Mouse (Mus musculus): Measurements from ENCODE around the gene S100z. TPM values are rescaled to one million over a fixed set of nuclear protein-coding genes. Genes with fewer than 3 reads are reported as not detected.

The S100z gene
- polyA plus RNA-seq, 1 experiment from 2014 or later: not detected

DNA sequence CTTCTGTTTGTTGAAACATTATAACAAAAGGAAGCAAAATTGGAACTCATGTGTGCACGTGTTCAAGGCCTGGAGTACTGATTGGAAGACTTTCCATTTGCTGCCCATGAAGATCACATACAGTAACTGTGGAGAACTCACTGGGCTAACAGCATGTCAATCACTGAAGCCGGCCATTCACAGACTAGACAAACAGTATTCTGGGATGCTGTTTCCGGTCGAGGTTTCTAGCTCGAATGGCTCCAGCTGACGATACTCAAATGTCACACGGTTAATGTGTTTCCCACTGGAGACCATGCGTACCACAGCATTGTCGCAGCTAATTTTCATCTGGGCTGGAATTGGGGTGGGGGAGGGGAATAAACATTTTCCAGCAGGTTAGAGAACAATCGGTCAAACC, 46.8 kb downstream of the S100z start:
- no peak overlapping the region for H3K4me3 ChIP-seq (ENCODE audit: low read length)
- no peak overlapping the region for H3K9ac ChIP-seq (ENCODE audit: low read depth, low read length)
- H3K4me1 ChIP-seq (ENCODE audit: control insufficient read depth, insufficient read depth, low read depth, low read length): no peaks in the 10 kb centered on the region
- no peaks in the 10 kb centered on the region for H3K36me3 ChIP-seq (ENCODE audit: control insufficient read depth, insufficient read depth, low read length)
- no peak overlapping the region for H3K4me2 ChIP-seq (ENCODE audit: low read length)
- no peaks in the 10 kb centered on the region for H3K9me3 ChIP-seq (ENCODE audit: control insufficient read depth, low read length)
- H3K27me3 ChIP-seq (replicated peaks; ENCODE audit: control insufficient read depth, insufficient read depth, low read length): no peaks in the 10 kb centered on the region
- no peak overlapping the region for H3K27ac ChIP-seq (ENCODE audit: low read depth, low read length)
- WGBS: 75% methylated on average over 10 of the region's 10 CpGs
- ATAC-seq: no peak

DNA sequence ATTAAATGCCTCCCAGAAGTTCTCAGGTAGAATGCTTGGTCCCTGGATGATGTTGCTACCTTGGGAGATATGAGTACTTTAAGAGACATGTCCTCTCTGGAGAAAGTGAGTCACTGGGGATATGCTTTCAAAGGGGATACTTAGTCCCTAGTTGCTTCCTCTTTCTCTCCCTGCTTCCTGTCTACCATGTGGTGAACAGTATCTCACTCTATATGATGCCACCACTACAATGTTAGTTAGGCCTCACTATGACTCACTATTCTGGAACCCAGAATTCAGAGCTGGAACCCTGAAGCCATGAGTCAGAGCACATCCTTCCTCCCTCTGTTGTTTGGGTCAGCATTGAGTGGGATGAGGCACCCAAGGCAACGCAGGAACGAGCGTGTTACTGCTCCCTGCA, 51.0 kb downstream of the S100z start:
- Histone ChIP-seq H3K4me3 (ENCODE audit: low read length) (no peak overlapping the region), H3K27ac (ENCODE audit: low read depth, low read length) (no peak overlapping the region), H3K9me3 (ENCODE audit: control insufficient read depth, low read length) (no peaks in the 10 kb centered on the region), H3K27me3 (replicated peaks; ENCODE audit: control insufficient read depth, insufficient read depth, low read length) (no peaks in the 10 kb centered on the region), H3K9ac (ENCODE audit: low read depth, low read length) (no peak overlapping the region), H3K36me3 (ENCODE audit: control insufficient read depth, insufficient read depth, low read length) (no peaks in the 10 kb centered on the region), H3K4me1 (ENCODE audit: control insufficient read depth, insufficient read depth, low read depth, low read length) (peaks cover 4% of the 10 kb centered on the region; the same call in 1 of the 2 replicates), H3K4me2 (ENCODE audit: low read length) (no peak overlapping the region)
- 94% methylated on average over 3 of the region's 3 CpGs for WGBS
- no peak for ATAC-seq

Other genes starting within 250 kb of the S100z start
- 7.5 and 8.9 TPM in 2 replicates for gene Pde8b, start 228.4 kb downstream of the S100z start, polyA plus RNA-seq (2015; fragmentation: Nextera tagmentation; extraction: Ambion mirVana)
- gene Zbed3, start 155.1 kb downstream of the S100z start, polyA plus RNA-seq (2015; fragmentation: Nextera tagmentation; extraction: Ambion mirVana): 33.1 and 34.1 TPM in 2 replicates
- 31.4 and 33.0 TPM in 2 replicates for gene Aggf1, start 103.4 kb downstream of the S100z start, polyA plus RNA-seq (2015; fragmentation: Nextera tagmentation; extraction: Ambion mirVana)
- 8.2 and 11.7 TPM in 2 replicates for gene Crhbp, start 33.8 kb downstream of the S100z start, polyA plus RNA-seq (2015; fragmentation: Nextera tagmentation; extraction: Ambion mirVana)
- 0.08 and 0.09 TPM in 2 replicates for gene F2rl1, start 46.5 kb upstream of the S100z start, polyA plus RNA-seq (2015; fragmentation: Nextera tagmentation; extraction: Ambion mirVana)
- gene F2r, start 139.8 kb upstream of the S100z start, polyA plus RNA-seq (2015; fragmentation: Nextera tagmentation; extraction: Ambion mirVana): 55.8 and 59.4 TPM in 2 replicates
- gene F2rl2, start 218.1 kb upstream of the S100z start, polyA plus RNA-seq (2015; fragmentation: Nextera tagmentation; extraction: Ambion mirVana): 0.89 TPM in 2 replicates

All from hindbrain, embryonic 16.5 days (tissue).